Mouse (Mus musculus) left cerebral cortex, postnatal 14 days (tissue): ENCODE measurements at regions not wholly inside any gene's neighbourhood (a gene's known extent, or its start where the extent isn't known, plus 50 kb on each side); places are given as distances from the start of the nearest gene placed in this dataset.

Experiments
- DNase-seq, 2 experiments: peaks; one replicate each; pipeline ENCODE4 v3.0.0; 2021 to 2022; ENCODE audit warnings: low spot score in 2 of 2, mixed read lengths in 1 of 2
- intact Hi-C: fragments of 180-260 bp; cut with DNase I; formaldehyde crosslinking; loops from one replicate; pipeline ENCODE4 v1.15.1; 2025

- intact Hi-C loops = no loop called here
- peak; percentile 46 to 49 for DNase-seq
Measured at GRCm38 (mm10) chr7:54458386-54458785, 376.9 kb upstream of the Luzp2 start.

DNA sequence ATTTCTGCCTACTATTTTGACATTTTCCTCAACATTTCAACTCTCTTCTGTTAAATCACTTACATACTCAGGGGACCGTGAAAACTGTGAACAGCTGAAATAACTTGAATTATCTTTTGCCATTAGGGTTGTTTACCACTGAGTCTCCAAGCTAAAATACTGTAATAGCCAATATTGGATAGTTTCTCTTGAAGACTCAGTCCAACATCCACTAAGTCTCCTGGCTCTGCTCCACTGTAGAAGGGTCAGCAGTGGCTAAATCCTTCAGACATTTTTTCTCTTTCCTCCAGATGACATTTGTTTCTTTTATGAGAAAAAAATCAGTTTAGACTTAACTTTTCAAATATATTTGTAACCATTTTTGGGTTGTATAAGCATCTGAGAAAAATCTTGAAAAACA lies 344.0 kb upstream of the Luzp2 start:
- intact Hi-C loops = no loop called here
- DNase-seq = no peak

- intact Hi-C loops = no loop called here
Measured at GRCm38 (mm10) chr7:54505235-54505634, 330.1 kb upstream of the Luzp2 start.

GRCm38 (mm10) chr7:54507006-54507405 lies 328.3 kb upstream of the Luzp2 start:
- intact Hi-C loops = no loop called here
- DNase-seq = no peak

More at GRCm38 (mm10) chr7:54505235-54505634, 330.1 kb upstream of the Luzp2 start:
- no peak for DNase-seq

- intact Hi-C loops = no loop called here
Measured at GRCm38 (mm10) chr7:54535693-54536092, 299.6 kb upstream of the Luzp2 start.

GRCm38 (mm10) chr7:54557436-54557835 lies 277.9 kb upstream of the Luzp2 start:
- intact Hi-C loops = no loop called here
- DNase-seq = no peak

More at GRCm38 (mm10) chr7:54535693-54536092, 299.6 kb upstream of the Luzp2 start:
- DNase-seq = no peak

DNA sequence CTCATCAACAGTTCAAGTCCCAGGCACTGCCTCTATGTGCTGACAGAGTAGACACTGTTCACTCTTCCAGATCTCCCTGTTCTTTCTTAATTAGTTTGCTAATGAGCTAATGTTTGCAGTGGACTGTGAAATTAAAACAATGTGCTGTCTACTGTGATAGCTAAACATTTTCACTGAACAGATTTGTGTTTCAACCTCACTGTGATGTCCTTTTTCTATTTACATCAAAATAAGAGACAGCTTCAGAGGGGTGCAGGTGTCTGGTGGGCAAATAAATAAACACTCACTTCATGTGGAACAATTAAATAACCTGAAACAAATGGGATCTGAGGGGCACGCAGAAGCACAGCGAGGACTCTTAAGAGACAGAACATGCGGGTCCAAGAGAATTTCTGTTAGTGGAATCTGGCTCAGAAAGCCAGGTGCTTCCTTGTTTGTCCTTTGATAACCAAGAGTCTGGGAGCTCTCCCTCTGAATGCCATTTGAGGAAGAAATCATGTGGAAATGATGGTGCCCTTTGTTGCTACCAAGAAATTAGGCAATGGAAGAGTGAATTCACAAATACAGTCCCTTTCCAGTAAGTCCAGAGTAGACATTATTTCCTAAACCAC lies 269.6 kb upstream of the Luzp2 start:
- intact Hi-C loops = no loop called here
- no peak for DNase-seq

DNA sequence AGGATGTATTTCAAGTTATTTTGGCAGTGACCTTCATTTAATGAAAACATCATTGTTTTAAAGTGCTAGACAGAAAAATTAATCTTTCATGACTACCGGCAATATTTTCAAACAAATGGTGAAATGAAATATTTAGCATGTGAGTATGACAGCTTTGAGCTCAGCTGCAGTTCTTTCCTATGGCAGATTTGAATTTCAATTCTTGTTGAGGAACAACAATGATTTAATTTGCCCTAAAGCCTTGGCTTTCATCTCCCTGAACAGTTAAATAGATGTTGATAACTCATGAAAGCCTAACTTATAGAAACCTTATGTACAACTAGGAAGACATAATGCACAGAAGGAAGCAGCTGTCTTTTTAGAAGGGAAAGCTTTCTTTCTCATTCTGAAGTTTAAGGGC lies 235.5 kb upstream of the Luzp2 start:
- no peak for DNase-seq
- intact Hi-C loops = no loop called here

DNA sequence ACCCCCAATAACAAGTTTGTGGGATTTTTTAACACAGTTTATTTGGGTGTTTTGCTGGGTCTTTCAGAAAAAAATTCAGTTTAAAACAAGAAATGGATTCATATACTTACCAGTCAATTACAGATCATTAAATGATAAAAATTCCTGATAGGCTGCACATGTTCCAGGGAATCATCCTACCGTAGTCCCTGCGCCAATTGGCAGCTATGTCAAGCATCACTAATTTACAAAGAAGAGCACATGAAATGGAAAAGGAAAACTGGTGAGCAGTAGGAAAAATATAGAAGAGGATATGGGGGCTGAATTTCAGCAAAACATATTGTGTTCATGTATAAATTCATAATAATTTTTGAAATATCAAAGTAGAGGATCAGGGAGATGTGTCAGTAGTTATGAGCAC lies 212.9 kb upstream of the Luzp2 start:
- intact Hi-C loops = no loop called here
- no peak for DNase-seq

DNA sequence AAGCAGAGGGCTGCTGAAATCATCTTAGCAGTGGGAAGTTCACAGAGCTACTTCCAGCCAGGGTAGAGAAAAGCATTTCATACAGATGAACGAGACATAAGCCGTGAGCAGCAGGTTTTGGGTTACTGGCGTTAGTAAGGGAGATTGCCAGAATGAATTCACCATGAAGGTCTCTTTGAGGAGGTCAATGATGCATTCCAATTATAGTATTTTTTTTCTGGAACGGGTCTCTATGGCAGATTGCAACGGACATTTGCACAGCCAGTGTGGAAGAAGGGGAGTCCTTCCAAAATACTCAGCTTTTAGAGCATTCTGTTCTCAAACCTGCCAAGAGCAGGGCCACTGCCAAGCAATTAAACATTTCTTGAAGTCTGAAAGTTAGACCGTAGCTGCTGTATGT lies 201.4 kb upstream of the Luzp2 start:
- intact Hi-C loops = no loop called here
- peak; percentile 16 to 19 for DNase-seq

DNA sequence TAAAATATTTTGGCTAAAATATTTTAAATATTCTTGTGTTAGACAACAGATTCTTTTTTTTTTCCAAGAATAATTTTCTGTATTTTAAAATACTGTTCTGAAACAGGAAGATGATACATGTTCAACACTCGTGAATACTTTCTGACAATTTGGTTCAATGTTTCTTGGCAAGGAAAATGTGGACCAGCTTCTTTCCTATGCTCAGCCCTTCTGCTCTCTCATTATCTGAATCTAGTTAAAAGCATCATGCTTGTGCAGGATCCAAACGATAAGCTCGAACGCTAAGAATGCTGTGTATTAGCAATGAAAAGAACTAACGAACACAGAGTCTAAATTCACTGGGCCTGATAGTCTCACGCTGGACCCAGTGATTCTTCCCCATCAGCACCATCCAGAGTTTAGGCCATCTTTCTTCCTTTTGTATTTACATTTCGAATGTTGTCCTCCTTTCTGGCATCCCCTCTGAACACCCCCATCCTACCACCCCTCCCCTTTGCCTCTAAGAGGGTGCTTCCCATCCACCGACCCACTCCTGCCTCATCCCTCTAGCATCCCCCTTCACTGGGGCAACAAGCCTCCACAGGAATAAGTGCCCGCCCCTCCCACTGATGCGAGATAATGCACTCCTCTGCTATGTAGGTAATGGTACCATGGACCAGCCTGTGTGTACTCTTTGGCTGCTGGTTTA lies 200.8 kb upstream of the Luzp2 start:
- DNase-seq = peak in 1 of 2 experiments; percentile 18
- intact Hi-C loops = no loop called here

DNA sequence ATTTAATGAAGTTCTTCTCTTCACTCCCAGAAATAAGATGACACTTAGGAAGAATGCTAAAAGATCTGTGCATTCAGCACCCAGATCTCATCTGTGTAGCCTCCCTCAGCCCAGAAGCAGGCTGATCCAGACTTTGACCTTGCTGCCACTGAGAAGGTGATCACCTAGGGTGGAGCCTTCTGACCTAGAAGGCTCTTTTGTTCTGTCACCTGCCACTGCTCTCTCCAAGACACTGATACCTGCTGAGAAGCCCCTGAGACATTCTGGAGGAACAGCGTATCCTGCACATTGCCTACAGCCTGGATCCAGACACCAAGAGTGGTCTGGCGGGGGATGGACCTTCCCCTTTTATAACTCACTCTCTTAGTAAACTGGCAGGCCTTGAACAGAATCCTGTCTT lies 190.0 kb upstream of the Luzp2 start:
- intact Hi-C loops = no loop called here
- no peak for DNase-seq

GRCm38 (mm10) chr7:54649025-54649424 lies 186.3 kb upstream of the Luzp2 start:
- intact Hi-C loops = no loop called here
- DNase-seq = no peak
